Mouse (Mus musculus) CD8-positive naive resting alpha-beta T cell, adult 2 months (primary cell): Measurements from ENCODE around the gene Fsip1.
A peak's percentile ranks its signal among the peaks of the same experiment; 100 is the strongest.
"Not testable (repeated sequence)": the region's sequence is repeated elsewhere in the genome, so short reads cannot be mapped to it uniquely, and the experiment has no call there.

Source experiments
- DNase-seq, 2 experiments: peaks; one replicate each; pipeline ENCODE4 v3.0.0; 2022; ENCODE audit warnings: low read depth in 2 of 2, low spot score in 2 of 2

The Fsip1 gene

GRCm38 (mm10) chr2:118256621-118257053 is at the start of gene Fsip1:
TSS of gene Fsip1 (minus strand) at chr2:118256966.
- peak; percentile 69 to 79 for DNase-seq

- no peak for DNase-seq
Measured at GRCm38 (mm10) chr2:118306522-118306895, 49.7 kb upstream of the Fsip1 start.

GRCm38 (mm10) chr2:118305827-118306521 is 49.2 kb upstream of the Fsip1 start:
- DNase-seq: no peak

- no peak for DNase-seq
Measured at GRCm38 (mm10) chr2:118303456-118303855, 46.7 kb upstream of the Fsip1 start.

- no peak for DNase-seq
Measured at GRCm38 (mm10) chr2:118301656-118302055, 44.9 kb upstream of the Fsip1 start.

- no peak for DNase-seq
Measured at GRCm38 (mm10) chr2:118301041-118301545, 44.3 kb upstream of the Fsip1 start.

- no peak for DNase-seq
Measured at GRCm38 (mm10) chr2:118299981-118300380, 43.2 kb upstream of the Fsip1 start.

- no peak for DNase-seq
Measured at GRCm38 (mm10) chr2:118298601-118299000, 41.8 kb upstream of the Fsip1 start.

- no peak for DNase-seq
Measured at GRCm38 (mm10) chr2:118297966-118298365, 41.2 kb upstream of the Fsip1 start.

- DNase-seq: no peak
Measured at GRCm38 (mm10) chr2:118295505-118295904, 38.7 kb upstream of the Fsip1 start.

- DNase-seq: no peak
Measured at GRCm38 (mm10) chr2:118293583-118293982, 36.8 kb upstream of the Fsip1 start.

GRCm38 (mm10) chr2:118289066-118289460 is 32.3 kb upstream of the Fsip1 start:
- DNase-seq: not testable (repeated sequence)

GRCm38 (mm10) chr2:118288326-118289065 is 31.7 kb upstream of the Fsip1 start:
- DNase-seq: no peak

GRCm38 (mm10) chr2:118287678-118288077 is 30.9 kb upstream of the Fsip1 start:
- no peak for DNase-seq

GRCm38 (mm10) chr2:118282467-118282866 is 25.7 kb upstream of the Fsip1 start:
- no peak for DNase-seq

- DNase-seq: no peak
Measured at GRCm38 (mm10) chr2:118278249-118278648, 21.5 kb upstream of the Fsip1 start.

GRCm38 (mm10) chr2:118271606-118272005 is 14.8 kb upstream of the Fsip1 start:
- no peak for DNase-seq

- DNase-seq: no peak
Measured at GRCm38 (mm10) chr2:118270213-118270612, 13.4 kb upstream of the Fsip1 start.

GRCm38 (mm10) chr2:118263914-118264201 is 7.1 kb upstream of the Fsip1 start:
- DNase-seq: no peak

- peak; percentile 6 to 20 for DNase-seq
Measured at GRCm38 (mm10) chr2:118263151-118263913, 6.6 kb upstream of the Fsip1 start.

- no peak for DNase-seq
Measured at GRCm38 (mm10) chr2:118262673-118263072, 5.9 kb upstream of the Fsip1 start.

GRCm38 (mm10) chr2:118259746-118260145 is 3.0 kb upstream of the Fsip1 start:
- no peak for DNase-seq
